Mouse (Mus musculus) kidney, adult 2 months (tissue): Measurements from ENCODE around the gene Rab11fip5.

ENCODE experiments used
- CTCF ChIP-seq: fragments of 200-500 bp; conservative IDR thresholded peaks from 2 replicates; pipeline ENCODE4 v1.5.1; 2011; ENCODE audit warnings: low read depth, mild to moderate bottlenecking, control low read depth, low read length, moderate library complexity, mixed read lengths; ENCODE audit not compliant: insufficient read depth, insufficient read length
- POLR2A ChIP-seq: fragments of 200-500 bp; IDR thresholded peaks from one replicate; pipeline ENCODE4 v1.6.1; 2011; ENCODE audit warnings: low read depth, low read length, control low read depth

DNA sequence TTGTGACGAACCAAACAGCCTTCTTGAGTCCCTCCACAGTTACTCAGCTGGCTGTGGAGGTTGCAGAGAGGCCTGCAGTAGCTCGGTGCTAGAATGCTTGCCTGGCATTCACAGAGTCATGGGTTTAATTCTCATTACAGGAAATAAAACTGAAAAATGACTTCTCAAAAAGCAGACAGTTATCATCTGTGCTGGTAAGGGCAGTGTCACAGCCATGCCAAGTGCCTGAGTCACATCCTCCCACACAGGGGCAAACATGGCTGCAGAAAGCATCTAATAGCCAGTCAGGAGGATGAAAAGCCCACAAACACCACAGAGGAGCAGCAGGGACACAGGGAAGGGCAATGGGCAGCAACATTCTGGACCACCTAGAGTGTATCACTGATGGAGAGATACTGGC lies 8.4 kb upstream of the Rab11fip5 start:
- TF ChIP-seq CTCF, result no peak
- TF ChIP-seq POLR2A, result no peak
